Mouse (Mus musculus): ENCODE measurements around the gene Rbm4.

- no peak for TF ChIP-seq CTCF (conservative IDR thresholded peaks at IDR 0.05 in 1 of 2, IDR thresholded peaks at IDR 0.05 in 1 of 2; ENCODE audit: low read depth in 2 of 2, low read length in 2 of 2)
- TF ChIP-seq GABPA (IDR thresholded peaks at IDR 0.05; ENCODE audit: insufficient replicate concordance, low read depth, low read length) = no peak
- TF ChIP-seq MAFK (IDR thresholded peaks at IDR 0.05; ENCODE audit: insufficient replicate concordance, low read length) = no peak
- no peak for TF ChIP-seq MEF2A (IDR thresholded peaks at IDR 0.05; ENCODE audit: borderline replicate concordance, low read depth, low read length)
- TF ChIP-seq POLR2A (IDR thresholded peaks at IDR 0.05; ENCODE audit: low read depth, low read length) = peak; percentile 99
- TF ChIP-seq MXI1 (IDR thresholded peaks at IDR 0.05; ENCODE audit: low read depth, low read length) = peak; percentile 84
- TF ChIP-seq SMC3 (IDR thresholded peaks at IDR 0.05; ENCODE audit: low read depth, low read length) = no peak
- no peak for TF ChIP-seq JUND (conservative IDR thresholded peaks at IDR 0.05; ENCODE audit: low read depth, low read length)
- peak; percentile 98 for TF ChIP-seq POLR2AphosphoS2 (IDR thresholded peaks at IDR 0.05; ENCODE audit: low read depth, low read length)
- peak; percentile 92 for TF ChIP-seq UBTF (IDR thresholded peaks at IDR 0.05; ENCODE audit: low read depth, low read length)
- no peak for TF ChIP-seq USF2 (conservative IDR thresholded peaks at IDR 0.05; ENCODE audit: low read depth, low read length)
- TF ChIP-seq ZKSCAN1 (IDR thresholded peaks at IDR 0.05; ENCODE audit: borderline replicate concordance, low read depth, low read length) = no peak
Observed at GRCm38 (mm10) chr19:4811063-4811908, 17.6 kb upstream of the Rbm4 start, which contains the start of the genes Gm21992 and Rbm14.

Measured in CH12.LX (cell line).